ENCODE assay signal across 22 mouse cellular contexts in the genomic region with DNA sequence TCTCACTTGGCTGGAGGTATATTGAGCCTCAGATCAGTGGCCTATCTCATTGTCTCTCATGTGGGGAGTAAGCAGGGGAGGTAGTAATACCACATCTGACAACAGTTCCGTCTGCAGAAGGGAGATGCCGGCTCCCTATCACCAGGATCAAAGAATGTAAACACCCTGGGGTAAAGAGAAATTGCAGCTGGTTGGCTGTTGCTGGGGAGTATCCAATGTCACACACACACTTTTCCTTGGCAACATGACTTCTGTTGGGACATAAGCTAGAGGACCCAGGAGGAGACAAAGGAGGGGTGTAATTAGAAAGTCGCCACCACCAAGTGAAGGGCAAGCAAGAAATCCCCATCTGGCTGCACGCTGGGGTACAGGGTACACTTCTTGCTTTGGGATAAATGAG. TPM values are rescaled to one million over a fixed set of nuclear protein-coding genes. Genes with fewer than 3 reads are reported as not detected.
DNase-seq lines count a peak whose midpoint lies in the region; ATAC-seq and TF ChIP-seq lines count a peak whose summit lies in the region.
"Had no signal": no experiment of that assay in that cellular context is flagged by ENCODE, and none has a peak within 500 bp of the region (broad histone marks: within the 10 kb centered on the region; RNA-seq: fewer than 3 reads in every experiment).

No protein-coding gene starts in this region.

- H3K9me3 ChIP-seq in embryonic facial prominence, embryonic 14.5 days (ENCODE audit: control insufficient read depth, low read length), result no peaks in the 10 kb centered on the region
- H3K9me3 ChIP-seq in embryonic facial prominence, embryonic 10.5 days, result no peaks in the 10 kb centered on the region
- no peaks in the 10 kb centered on the region for H3K9me3 ChIP-seq in lung, embryonic 16.5 days (ENCODE audit: control insufficient read depth, low read length)
- H3K9me3 ChIP-seq in hindbrain, postnatal 0 days (ENCODE audit: low read length), result no peaks in the 10 kb centered on the region
- H3K9me3 ChIP-seq: forebrain, embryonic 12.5 days; heart, embryonic 15.5 days; hindbrain, embryonic 10.5 days had no signal

- peak; percentile 8 for DNase-seq in embryonic facial prominence, embryonic 14.5 days (ENCODE audit: low spot score)
- no peak for DNase-seq in embryonic facial prominence, embryonic 10.5 days (ENCODE audit: low spot score)
- DNase-seq in lung, adult 2 months, result no peak
- peak; percentile 29 for DNase-seq in thymus, postnatal 0 days (ENCODE audit: low spot score)
- no peak for DNase-seq in thymus, adult 18-20 months
- DNase-seq in naive thymus-derived CD4-positive, alpha-beta T cell, adult 2 months (ENCODE audit: low read depth), result peak; percentile 10
- no peak for DNase-seq in hindbrain, postnatal 0 days (ENCODE audit: low spot score)
- DNase-seq: adrenal gland, adult 8-10 months; heart, adult 2 months had no signal

- H3K4me3 ChIP-seq in embryonic facial prominence, embryonic 14.5 days (ENCODE audit: low read depth, low read length), result no peak overlapping the region
- H3K4me3 ChIP-seq in embryonic facial prominence, embryonic 10.5 days, result no peak overlapping the region
- H3K4me3 ChIP-seq in lung, embryonic 16.5 days (ENCODE audit: low read length), result no peak overlapping the region
- no peak overlapping the region for H3K4me3 ChIP-seq in lung, adult 2 months (replicated peaks; ENCODE audit: extremely low read depth, low read depth, low read length)
- no peak overlapping the region for H3K4me3 ChIP-seq in hindbrain, postnatal 0 days (ENCODE audit: low read length)
- H3K4me3 ChIP-seq: forebrain, embryonic 12.5 days; heart, adult 2 months; heart, embryonic 15.5 days; hindbrain, embryonic 10.5 days had no signal

- no peaks in the 10 kb centered on the region for H3K27me3 ChIP-seq in embryonic facial prominence, embryonic 14.5 days (replicated peaks; ENCODE audit: control insufficient read depth, insufficient read depth, low read length)
- H3K27me3 ChIP-seq in embryonic facial prominence, embryonic 10.5 days (replicated peaks; ENCODE audit: low read depth, poor library complexity, severe bottlenecking), result no peaks in the 10 kb centered on the region
- H3K27me3 ChIP-seq in lung, embryonic 16.5 days (ENCODE audit: control insufficient read depth, insufficient read depth, low read depth, low read length), result no peaks in the 10 kb centered on the region
- H3K27me3 ChIP-seq in hindbrain, postnatal 0 days (ENCODE audit: insufficient read depth, low read length), result no peaks in the 10 kb centered on the region
- H3K27me3 ChIP-seq: forebrain, embryonic 12.5 days had no signal

- TF ChIP-seq CTCF in lung, adult 2 months (IDR thresholded peaks at IDR 0.05; ENCODE audit: insufficient read depth, low read length), result no peak
- no peak for TF ChIP-seq CTCF in hindbrain, postnatal 0 days (IDR thresholded peaks at IDR 0.05; ENCODE audit: low read depth)

- no peak overlapping the region for H3K9ac ChIP-seq in embryonic facial prominence, embryonic 14.5 days (ENCODE audit: low read depth, low read length)
- no peak overlapping the region for H3K9ac ChIP-seq in lung, embryonic 16.5 days (ENCODE audit: low read length)
- H3K9ac ChIP-seq in hindbrain, postnatal 0 days (replicated peaks; ENCODE audit: low read length), result no peak overlapping the region
- H3K9ac ChIP-seq: forebrain, embryonic 12.5 days; heart, embryonic 15.5 days; hindbrain, embryonic 14.5 days had no signal

- no peaks in the 10 kb centered on the region for H3K36me3 ChIP-seq in embryonic facial prominence, embryonic 14.5 days (ENCODE audit: control insufficient read depth, insufficient read depth, low read length)
- no peaks in the 10 kb centered on the region for H3K36me3 ChIP-seq in embryonic facial prominence, embryonic 10.5 days (replicated peaks)
- H3K36me3 ChIP-seq in lung, embryonic 16.5 days (ENCODE audit: control insufficient read depth, insufficient read depth, low read length), result no peaks in the 10 kb centered on the region
- H3K36me3 ChIP-seq in hindbrain, postnatal 0 days (ENCODE audit: insufficient read depth, low read length), result no peaks in the 10 kb centered on the region
- H3K36me3 ChIP-seq: forebrain, embryonic 12.5 days; heart, embryonic 15.5 days; hindbrain, embryonic 10.5 days had no signal

- no peak for ATAC-seq in embryonic facial prominence, embryonic 14.5 days (ENCODE audit: low read depth)
- ATAC-seq in lung, embryonic 16.5 days (ENCODE audit: low read depth), result peak; percentile 67
- no peak for ATAC-seq in hindbrain, postnatal 0 days
- ATAC-seq: forebrain, embryonic 16.5 days had no signal

- no peak for TF ChIP-seq POLR2A in lung, adult 2 months (IDR thresholded peaks at IDR 0.05; ENCODE audit: borderline replicate concordance, extremely low read depth, low read depth, low read length)

- no peaks in the 10 kb centered on the region; the same call in 1 of the 2 replicates for H3K4me1 ChIP-seq in embryonic facial prominence, embryonic 14.5 days (ENCODE audit: control insufficient read depth, insufficient read depth, low read length)
- H3K4me1 ChIP-seq in embryonic facial prominence, embryonic 10.5 days, result peaks cover 3% of the 10 kb centered on the region; the same call in 1 of the 2 replicates
- H3K4me1 ChIP-seq in lung, embryonic 16.5 days (replicated peaks; ENCODE audit: control insufficient read depth, insufficient read depth, low read length), result no peaks in the 10 kb centered on the region
- no peaks in the 10 kb centered on the region for H3K4me1 ChIP-seq in lung, adult 2 months (ENCODE audit: control insufficient read depth, insufficient read depth, low read length)
- no peaks in the 10 kb centered on the region for H3K4me1 ChIP-seq in hindbrain, postnatal 0 days (ENCODE audit: insufficient read depth, low read length)
- H3K4me1 ChIP-seq: forebrain, embryonic 12.5 days; heart, embryonic 15.5 days had no signal

- H3K27ac ChIP-seq in embryonic facial prominence, embryonic 14.5 days (replicated peaks; ENCODE audit: low read depth, low read length), result no peak overlapping the region
- H3K27ac ChIP-seq in embryonic facial prominence, embryonic 10.5 days (replicated peaks), result no peak overlapping the region
- no peak overlapping the region for H3K27ac ChIP-seq in lung, embryonic 16.5 days (ENCODE audit: low read length)
- no peak overlapping the region for H3K27ac ChIP-seq in hindbrain, postnatal 0 days
- H3K27ac ChIP-seq: forebrain, embryonic 12.5 days; heart, adult 2 months; heart, embryonic 15.5 days; hindbrain, embryonic 10.5 days; hindbrain, embryonic 14.5 days had no signal

- H3K4me2 ChIP-seq in embryonic facial prominence, embryonic 14.5 days (ENCODE audit: low read depth, low read length), result no peak overlapping the region
- H3K4me2 ChIP-seq in lung, embryonic 16.5 days (ENCODE audit: low read depth, low read length), result no peak overlapping the region
- H3K4me2 ChIP-seq in hindbrain, postnatal 0 days (ENCODE audit: low read depth, low read length), result no peak overlapping the region
- H3K4me2 ChIP-seq: forebrain, embryonic 12.5 days; heart, embryonic 11.5 days; heart, embryonic 15.5 days; hindbrain, embryonic 14.5 days had no signal

- 37% methylated on average over 4 of the region's 4 CpGs for WGBS in embryonic facial prominence, embryonic 14.5 days
- 55% methylated on average over 4 of the region's 4 CpGs for WGBS in embryonic facial prominence, embryonic 10.5 days
- 24% methylated on average over 4 of the region's 4 CpGs for WGBS in lung, embryonic 16.5 days
- WGBS in lung, adult 2 months, result 39% methylated on average over 4 of the region's 4 CpGs
- 44% methylated on average over 4 of the region's 4 CpGs for WGBS in hindbrain, postnatal 0 days

RNA-seq across cellular contexts. Expression of gene Tmem233, which starts 33.1 kb away (rescaled TPM):
- 0.10 and 0.26 TPM in 2 replicates for polyA plus RNA-seq in embryonic facial prominence, embryonic 14.5 days (2014; fragmentation: Nextera tagmentation; extraction: Ambion mirVana)
- not detected in 2 replicates for polyA plus RNA-seq in embryonic facial prominence, embryonic 10.5 days (2016; fragmentation: Nextera tagmentation; extraction: Ambion mirVana)
- 0.15 and 0.24 TPM in 2 replicates for polyA plus RNA-seq in lung, embryonic 16.5 days (2015; fragmentation: Nextera tagmentation; extraction: Ambion mirVana)
- 0.12 and 0.69 TPM in 2 replicates for polyA plus RNA-seq in lung, adult 2 months (2012; rRNA removed)
- not detected in 2 replicates for polyA plus RNA-seq in thymus, postnatal 0 days (2015; fragmentation: Nextera tagmentation; extraction: Ambion mirVana)
- total RNA-seq in hindbrain, postnatal 0 days (2014; rRNA removed), result not detected in 2 replicates
- polyA plus RNA-seq in hindbrain, postnatal 0 days (2015; fragmentation: Nextera tagmentation; extraction: Ambion mirVana), result not detected in 2 replicates
- total RNA-seq: adrenal gland, adult 8-10 months; adrenal gland, postnatal 36 days; ES-E14; heart, adult 2 months; heart, postnatal 25 days had no signal
- polyA plus RNA-seq: cortical plate, adult 2 months; embryonic facial prominence, embryonic 11.5 days; forebrain, embryonic 12.5 days; forebrain, embryonic 16.5 days; frontal cortex, adult 2 months; heart, adult 2 months; heart, embryonic 11.5 days; heart, embryonic 15.5 days; hindbrain, embryonic 10.5 days; hindbrain, embryonic 14.5 days had no signal

Comparison
In these comparisons a context has a peak if more than half of its experiments do, and no peak if none do; other contexts are left out.
1. DNase-seq: peak in embryonic facial prominence, embryonic 14.5 days (single experiment), thymus, postnatal 0 days (single experiment) and naive thymus-derived CD4-positive, alpha-beta T cell, adult 2 months (single experiment); none in embryonic facial prominence, embryonic 10.5 days (single experiment), lung, adult 2 months (single experiment), thymus, adult 18-20 months (0 of 2) and hindbrain, postnatal 0 days (single experiment).